Mouse (Mus musculus) lung, postnatal 0 days (tissue): Measurements from ENCODE around the gene Rapgef2. TPM values are rescaled to one million over a fixed set of nuclear protein-coding genes. Genes with fewer than 3 reads are reported as not detected.

Experiments
- ATAC-seq: fragments of 200-750 bp; cut with Nextera tagmentation; 2 replicates; pipeline ENCODE4 v1.8.0; 2017; ENCODE audit warnings: moderate library complexity
- DNase-seq: peaks from one replicate; pipeline ENCODE4 v3.0.0-alpha.2; 2016; ENCODE audit warnings: low spot score
- H3K27ac ChIP-seq: fragments of 300-500 bp; sonication (generic); 2 replicates; pipeline ENCODE4 v1.5.1; 2014; ENCODE audit warnings: antibody characterized with exemption, mild to moderate bottlenecking, low read length, mixed read lengths
- H3K27me3 ChIP-seq: fragments of 300-500 bp; sonication (generic); replicated peaks from 2 replicates; pipeline ENCODE4 v1.6.1; 2014; ENCODE audit warnings: low read length, mixed read lengths; ENCODE audit not compliant: insufficient read depth
- H3K36me3 ChIP-seq: fragments of 300-500 bp; sonication (generic); 2 replicates; pipeline ENCODE4 v1.6.1; 2014; ENCODE audit warnings: low read length, mixed read lengths; ENCODE audit not compliant: insufficient read depth
- H3K4me1 ChIP-seq: fragments of 300-500 bp; sonication (generic); 2 replicates; pipeline ENCODE4 v1.6.1; 2014; ENCODE audit warnings: antibody characterized with exemption, low read depth, low read length, mixed read lengths; ENCODE audit not compliant: insufficient read depth
- H3K4me2 ChIP-seq: fragments of 300-500 bp; sonication (generic); replicated peaks from 2 replicates; pipeline ENCODE4 v1.6.1; 2014; ENCODE audit warnings: low read depth, mild to moderate bottlenecking, low read length, moderate library complexity, mixed read lengths
- H3K4me3 ChIP-seq: fragments of 300-500 bp; sonication (generic); 2 replicates; pipeline ENCODE4 v1.5.1; 2014; ENCODE audit warnings: low read depth, low read length
- H3K9ac ChIP-seq: fragments of 300-500 bp; sonication (generic); replicated peaks from 2 replicates; pipeline ENCODE4 v1.6.1; 2014; ENCODE audit warnings: low read depth, mild to moderate bottlenecking
- H3K9me3 ChIP-seq: fragments of 300-500 bp; sonication (generic); 2 replicates; pipeline ENCODE4 v1.6.1; 2016; ENCODE audit warnings: low read length, mixed read lengths
- CTCF ChIP-seq: IDR thresholded peaks from 2 replicates; pipeline ENCODE4 v1.5.1; 2016; ENCODE audit warnings: antibody characterized with exemption, mild to moderate bottlenecking
- EP300 ChIP-seq: IDR thresholded peaks from 2 replicates; pipeline ENCODE4 v1.6.1; 2016; ENCODE audit warnings: antibody characterized with exemption, mild to moderate bottlenecking, control low read depth
- WGBS: fragments of 180-500 bp; shearing (Covaris S2); extraction: QIAGEN DNeasy Blood & Tissue Kit; methylation state at CpG from one replicate; pipeline ENCODE4 v1.1.7; 2014; 5-methylcytosine and 5-hydroxymethylcytosine counted together
- polyA plus RNA-seq: library from polyadenylated mRNA; unstranded; fragments of >200 nt; fragmentation: Nextera tagmentation; extraction: Ambion mirVana; gene quantifications from 2 replicates; pipeline ENCODE4 v1.2.1, GENCODE M21; 2015

Gene Rapgef2
- polyA plus RNA-seq, 1 experiment from 2014 or later: 5.8 TPM

GRCm38 (mm10) chr3:79219144-79219930, 67.0 kb downstream of the Rapgef2 start:
- 45% methylated on average over 10 of the region's 10 CpGs for WGBS
- H3K27me3 ChIP-seq: no peaks in the 10 kb centered on the region

GRCm38 (mm10) chr3:79218566-79219051, 67.7 kb downstream of the Rapgef2 start:
- DNase-seq: peak; percentile 29
- Histone ChIP-seq H3K9ac (no peak overlapping the region), H3K27me3 (no peaks in the 10 kb centered on the region), H3K4me2 (no peak overlapping the region), H3K9me3 (no peaks in the 10 kb centered on the region), H3K27ac (peak overlapping the region; percentile 51; the same call in 1 of the 2 replicates), H3K4me1 (peaks cover 18% of the 10 kb centered on the region; the same call in 1 of the 2 replicates), H3K36me3 (no peaks in the 10 kb centered on the region), H3K4me3 (no peak overlapping the region)
- WGBS: 37% methylated on average over 4 of the region's 4 CpGs
- TF ChIP-seq EP300 (no peak), CTCF (no peak)
- peak; percentile 48 for ATAC-seq

More at GRCm38 (mm10) chr3:79219144-79219930, 67.0 kb downstream of the Rapgef2 start:
- ATAC-seq: no peak
- H3K4me3 ChIP-seq: no peak overlapping the region
- DNase-seq: no peak
- TF ChIP-seq CTCF: no peak
- TF ChIP-seq EP300: no peak
- H3K27ac ChIP-seq: peak overlapping the region; percentile 51
- no peaks in the 10 kb centered on the region for H3K9me3 ChIP-seq
- no peak overlapping the region for H3K4me2 ChIP-seq
- peaks cover 18% of the 10 kb centered on the region; the same call in 1 of the 2 replicates for H3K4me1 ChIP-seq
- no peaks in the 10 kb centered on the region for H3K36me3 ChIP-seq
- H3K9ac ChIP-seq: no peak overlapping the region

DNA sequence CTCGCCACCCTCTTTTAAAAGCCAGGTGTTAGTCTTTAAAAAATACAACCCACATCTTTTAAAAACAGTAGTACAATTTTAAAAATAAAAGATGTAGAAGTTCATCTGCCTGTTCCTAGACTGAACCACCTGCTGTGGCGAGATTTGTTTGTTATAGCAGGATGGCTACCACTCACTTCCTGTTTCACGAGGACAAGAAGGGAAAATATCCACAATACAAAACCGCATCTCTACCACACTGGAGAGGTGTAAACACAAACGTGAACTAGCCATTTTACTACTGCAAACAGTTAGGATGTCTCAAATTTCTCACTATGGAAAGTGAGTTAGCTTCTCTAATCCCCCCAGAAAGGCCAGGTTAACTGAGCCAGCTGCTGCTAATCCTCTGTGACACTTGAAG, 76.1 kb downstream of the Rapgef2 start:
- TF ChIP-seq CTCF (no peak), EP300 (no peak)
- Histone ChIP-seq H3K9me3 (0 out of 2 replicates have a peak, but pooled peaks cover 4% of the 10 kb centered on the region), H3K27ac (no peak overlapping the region), H3K4me2 (no peak overlapping the region), H3K9ac (no peak overlapping the region), H3K4me3 (no peak overlapping the region), H3K27me3 (no peaks in the 10 kb centered on the region), H3K36me3 (0 out of 2 replicates have a peak, but pooled peaks cover 3% of the 10 kb centered on the region), H3K4me1 (peaks cover 2% of the 10 kb centered on the region; the same call in 1 of the 2 replicates)
- ATAC-seq (no peak), DNase-seq (no peak)
- 47% methylated on average over 5 of the region's 5 CpGs for WGBS

DNA sequence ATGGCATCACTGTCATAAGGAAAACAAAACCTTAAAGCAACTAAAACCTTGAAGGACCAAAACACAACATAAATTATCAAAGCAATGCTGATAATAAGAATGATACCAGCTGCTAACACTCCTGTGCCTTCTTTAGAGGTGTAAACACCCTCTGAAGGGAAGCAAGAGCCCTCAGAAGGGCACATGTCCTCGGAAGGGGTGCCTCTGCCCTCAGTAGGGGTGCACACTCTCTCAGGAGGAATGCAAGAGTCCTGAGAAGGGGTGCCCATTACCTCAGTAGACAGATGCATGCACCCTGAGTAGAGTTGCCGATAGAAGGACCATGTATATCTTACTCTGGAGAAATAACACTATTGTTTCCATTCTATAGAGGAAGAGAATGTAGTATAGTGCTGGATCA, 79.1 kb downstream of the Rapgef2 start:
- no peak overlapping the region for H3K27ac ChIP-seq
- H3K4me3 ChIP-seq: no peak overlapping the region
- no peaks in the 10 kb centered on the region for H3K27me3 ChIP-seq
- H3K4me1 ChIP-seq: peaks cover 22% of the 10 kb centered on the region
- no peaks in the 10 kb centered on the region for H3K36me3 ChIP-seq
- 0 out of 2 replicates have a peak, but pooled peaks cover 4% of the 10 kb centered on the region for H3K9me3 ChIP-seq
- TF ChIP-seq CTCF (no peak), EP300 (no peak)
- no peak for ATAC-seq
- no peak overlapping the region for H3K9ac ChIP-seq
- H3K4me2 ChIP-seq: no peak overlapping the region
- no peak for DNase-seq
- 81% methylated on average over 2 of the region's 2 CpGs for WGBS

GRCm38 (mm10) chr3:79206524-79206923, 79.8 kb downstream of the Rapgef2 start:
- Histone ChIP-seq H3K9me3 (0 out of 2 replicates have a peak, but pooled peaks cover 4% of the 10 kb centered on the region), H3K9ac (no peak overlapping the region), H3K27me3 (no peaks in the 10 kb centered on the region), H3K4me1 (peaks cover 22% of the 10 kb centered on the region), H3K27ac (no peak overlapping the region), H3K4me2 (no peak overlapping the region), H3K36me3 (no peaks in the 10 kb centered on the region), H3K4me3 (no peak overlapping the region)
- no peak for TF ChIP-seq EP300
- no peak for TF ChIP-seq CTCF
- WGBS: 83% methylated on average over 7 of the region's 7 CpGs
- ATAC-seq: no peak
- no peak for DNase-seq

DNA sequence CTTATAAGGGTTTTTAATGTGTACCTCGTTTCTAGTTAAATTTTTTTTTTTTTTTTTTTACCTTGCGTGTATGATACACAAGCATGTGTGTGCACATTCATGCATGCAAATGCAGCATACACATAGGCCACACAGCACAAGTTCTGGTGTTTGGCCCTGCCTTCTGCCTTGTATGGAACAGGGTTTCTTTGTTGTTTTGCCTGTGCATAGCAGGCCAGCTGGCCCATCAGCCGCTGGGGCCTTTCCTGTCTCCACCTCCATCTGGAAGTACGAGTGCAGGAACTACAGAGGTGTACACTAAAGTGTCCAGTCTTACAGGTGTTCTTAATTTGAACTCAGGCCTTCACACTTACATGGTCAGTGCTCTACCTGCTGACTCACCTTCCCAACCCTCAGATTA, 80.3 kb downstream of the Rapgef2 start:
- H3K27me3 ChIP-seq: no peaks in the 10 kb centered on the region
- no peaks in the 10 kb centered on the region for H3K36me3 ChIP-seq
- no peak overlapping the region for H3K4me3 ChIP-seq
- H3K9me3 ChIP-seq: 0 out of 2 replicates have a peak, but pooled peaks cover 4% of the 10 kb centered on the region
- no peak overlapping the region for H3K4me2 ChIP-seq
- ATAC-seq (no peak), DNase-seq (no peak)
- H3K4me1 ChIP-seq: peaks cover 22% of the 10 kb centered on the region
- WGBS: 78% methylated on average over 4 of the region's 4 CpGs
- TF ChIP-seq EP300 (no peak), CTCF (no peak)
- H3K9ac ChIP-seq: no peak overlapping the region
- no peak overlapping the region for H3K27ac ChIP-seq
